Mouse (Mus musculus) embryo, embryonic 9.5 days (tissue): ENCODE results near the gene Csk.

Experiments
- DNase-seq: peaks from one replicate; pipeline ENCODE4 v3.0.0-alpha.2; 2017; ENCODE audit errors: extremely low spot score

Csk gene

GRCm38 (mm10) chr9:57604875-57605274, 48.6 kb downstream of the Csk start:
- no peak for DNase-seq

GRCm38 (mm10) chr9:57602098-57602497, 51.3 kb downstream of the Csk start:
- DNase-seq: no peak

- DNase-seq: no peak
These were observed 52.1 kb downstream of the Csk start for GRCm38 (mm10) chr9:57601353-57601706.

DNA sequence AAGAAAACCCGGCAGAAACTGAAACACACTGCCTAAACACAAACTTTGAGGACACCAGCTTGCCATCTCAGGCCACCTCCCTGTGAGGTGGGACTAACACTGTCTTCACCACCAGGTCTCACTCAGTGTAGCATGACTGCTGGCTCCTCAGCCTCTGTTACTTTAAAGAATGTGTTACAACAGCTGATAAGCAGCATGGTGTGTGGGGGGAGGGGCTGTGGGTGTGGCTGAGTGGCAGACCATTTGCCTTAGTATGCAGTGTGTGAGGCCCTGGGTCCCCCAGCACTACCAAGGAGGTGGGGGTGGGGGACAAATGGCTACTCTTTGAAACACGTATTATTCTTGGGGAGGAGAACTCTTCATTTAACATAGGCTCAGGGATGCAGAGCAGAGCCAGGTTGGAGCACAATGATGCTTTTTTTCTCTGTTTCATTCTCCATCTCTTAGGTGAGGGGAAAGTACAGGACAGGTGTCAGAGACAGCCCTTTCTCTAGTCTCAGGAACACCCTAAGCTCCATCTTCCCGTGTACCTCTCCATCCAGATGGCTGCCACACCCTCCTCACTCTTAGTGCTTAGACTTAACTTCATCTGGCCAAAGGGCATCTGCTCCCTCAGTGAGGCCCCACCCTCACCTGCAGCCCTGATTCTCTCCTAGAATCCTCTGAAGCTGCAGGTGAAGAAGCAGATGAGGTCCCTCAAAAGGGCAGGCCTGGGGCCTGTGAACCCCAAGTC, 52.6 kb downstream of the Csk start:
- peak; percentile 65 for DNase-seq

DNA sequence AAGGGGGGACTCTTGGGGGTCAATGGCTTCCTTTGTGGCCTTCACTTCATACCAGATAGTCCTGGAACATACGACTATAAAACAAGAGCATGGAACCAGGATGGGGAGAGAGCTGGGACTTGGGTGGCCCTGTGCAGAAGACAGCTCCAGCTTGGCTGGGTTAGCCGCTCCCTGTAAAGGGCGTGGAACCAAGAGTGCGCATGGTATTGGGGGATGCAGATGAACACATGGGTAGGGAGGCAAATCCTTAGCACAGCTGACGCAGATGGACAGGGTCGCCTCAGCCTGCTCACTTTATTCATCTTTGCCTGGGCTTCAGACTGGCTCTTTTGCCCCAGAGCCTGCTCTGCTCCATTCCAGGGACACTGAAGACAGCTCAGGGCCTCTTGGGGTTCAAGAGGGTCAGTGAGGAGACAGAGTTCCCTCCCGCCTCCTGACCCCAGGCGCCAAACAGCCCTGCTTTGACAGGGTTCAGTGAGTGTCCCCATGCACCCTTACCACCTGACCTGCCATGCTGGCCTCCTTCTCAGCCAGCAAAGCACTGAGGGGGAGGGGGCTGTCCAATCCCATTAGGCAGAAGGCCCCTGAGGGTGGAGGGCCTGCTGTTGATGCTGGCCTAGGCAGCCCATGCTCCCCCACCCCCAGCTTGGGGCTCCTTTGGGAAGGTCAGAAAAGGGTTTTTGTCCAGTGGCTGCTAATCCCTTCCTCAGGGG, 54.4 kb downstream of the Csk start:
- peak; percentile 39 for DNase-seq

DNA sequence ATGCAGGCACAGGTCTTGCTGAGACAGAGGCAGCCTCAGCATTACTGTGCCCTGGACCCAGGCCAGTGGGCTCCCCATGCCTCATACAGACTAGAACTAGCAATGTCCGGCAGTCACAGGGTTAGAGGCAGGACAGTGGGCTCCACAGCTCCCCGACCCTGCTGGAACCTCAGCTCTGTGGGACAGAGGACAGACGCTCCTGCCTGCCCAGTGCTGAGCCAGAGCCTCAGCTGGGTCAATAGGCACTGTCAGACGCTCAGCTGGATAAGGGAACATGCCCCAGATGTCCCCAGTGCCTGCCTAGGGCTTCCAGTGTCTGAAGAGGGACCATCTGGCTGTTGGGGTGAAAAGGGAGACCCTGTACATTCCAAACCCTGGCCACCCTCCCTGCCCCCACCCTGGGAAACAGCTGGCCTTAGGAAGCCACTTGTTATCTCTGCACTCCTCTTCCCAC, 55.5 kb downstream of the Csk start:
- DNase-seq: no peak

DNA sequence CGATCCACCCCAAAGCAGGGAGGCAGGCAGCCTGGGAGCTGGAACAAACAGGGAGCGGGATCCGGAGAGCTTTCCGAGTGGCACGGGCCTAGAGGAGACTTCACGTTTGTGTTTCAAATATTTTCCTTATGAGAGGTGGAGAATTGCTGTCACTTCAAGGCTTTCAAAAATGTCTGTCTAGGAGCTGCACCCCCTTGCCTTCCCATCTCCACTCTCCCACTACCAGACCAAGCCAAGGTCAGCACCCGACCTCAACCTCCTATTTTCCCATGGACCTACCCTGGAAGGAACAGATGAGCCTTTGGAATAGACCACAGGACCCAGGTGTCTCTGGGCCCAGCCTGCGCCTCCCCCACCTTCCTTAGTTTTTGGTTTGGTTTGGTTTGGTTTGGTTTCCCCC, 56.2 kb downstream of the Csk start:
- no peak for DNase-seq

DNA sequence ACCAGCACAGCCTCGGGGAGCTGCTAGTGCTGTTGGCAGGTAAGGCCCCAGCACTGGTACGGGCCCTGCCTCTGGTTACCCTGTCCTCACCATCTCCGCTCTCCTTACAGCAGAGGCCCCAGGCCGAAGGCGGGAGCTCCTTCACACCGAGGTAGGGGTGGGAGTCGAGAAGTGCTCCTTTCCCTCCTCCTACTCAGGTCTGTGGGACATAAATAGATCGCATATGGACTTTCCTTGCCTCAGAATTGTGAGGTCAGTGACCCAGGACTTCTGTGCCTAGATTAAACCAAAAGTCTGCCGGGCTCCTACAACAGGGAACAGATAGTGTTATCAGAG, 59.3 kb downstream of the Csk start:
- no peak for DNase-seq

DNA sequence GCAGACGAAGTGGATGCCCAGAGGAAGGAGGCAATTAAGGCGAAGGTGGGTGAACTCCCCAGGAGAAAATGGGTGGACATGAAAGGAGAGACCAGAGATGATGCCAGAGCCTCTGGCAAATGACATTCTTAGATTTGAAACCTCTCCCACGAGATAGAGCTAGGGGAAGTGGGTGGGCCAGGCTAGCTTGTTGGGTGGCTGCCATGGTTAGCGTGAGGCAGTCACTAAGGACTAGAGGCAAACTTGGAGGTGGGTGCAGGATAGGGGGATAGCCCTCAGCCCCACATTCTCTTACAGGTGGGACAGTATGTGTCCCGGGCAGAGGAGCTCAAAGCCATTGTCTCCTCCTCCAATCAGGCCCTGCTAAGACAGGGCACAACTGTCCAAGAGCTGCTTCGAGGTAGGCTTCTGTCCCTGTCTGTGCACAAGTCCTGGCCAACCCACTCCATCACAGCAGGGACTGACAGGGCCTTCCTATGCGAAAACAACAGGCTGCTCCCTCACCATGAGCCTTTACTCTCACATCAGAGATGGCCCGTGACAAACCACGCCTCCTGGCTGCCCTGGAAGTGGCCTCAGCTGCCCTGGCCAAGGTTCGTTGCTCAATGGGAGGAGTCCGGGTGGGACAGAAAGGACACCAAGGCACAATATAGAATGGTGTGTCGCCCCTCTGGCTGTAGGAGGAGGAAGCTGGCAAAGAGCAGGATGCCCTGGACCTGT, 59.8 kb downstream of the Csk start:
- DNase-seq: peak; percentile 34

DNA sequence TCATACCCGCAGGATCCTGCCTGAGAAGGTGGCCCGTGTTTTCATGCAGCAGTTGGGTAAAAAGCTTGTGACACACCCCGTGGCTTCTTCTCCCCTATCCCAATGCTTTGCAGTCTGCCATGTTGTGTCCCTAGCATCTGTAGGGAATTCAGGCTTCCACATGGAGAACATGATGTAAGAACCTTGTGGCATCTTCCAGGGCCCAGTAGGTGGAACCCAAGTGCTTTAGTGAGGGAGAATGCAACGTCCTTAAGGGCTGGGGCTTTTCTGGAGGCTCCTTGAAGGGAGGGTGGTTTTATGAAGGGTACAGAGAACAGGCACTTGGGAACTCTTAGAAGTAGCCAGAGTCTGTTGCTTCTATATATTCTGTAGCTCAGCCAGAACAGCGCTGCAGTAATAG, 62.7 kb downstream of the Csk start:
- no peak for DNase-seq

GRCm38 (mm10) chr9:57589224-57590126, 64.0 kb downstream of the Csk start, which contains the start of gene Ulk3:
Gene Ulk3 (plus strand): TSS chr9:57589452.
- peak; percentile 79 for DNase-seq

DNA sequence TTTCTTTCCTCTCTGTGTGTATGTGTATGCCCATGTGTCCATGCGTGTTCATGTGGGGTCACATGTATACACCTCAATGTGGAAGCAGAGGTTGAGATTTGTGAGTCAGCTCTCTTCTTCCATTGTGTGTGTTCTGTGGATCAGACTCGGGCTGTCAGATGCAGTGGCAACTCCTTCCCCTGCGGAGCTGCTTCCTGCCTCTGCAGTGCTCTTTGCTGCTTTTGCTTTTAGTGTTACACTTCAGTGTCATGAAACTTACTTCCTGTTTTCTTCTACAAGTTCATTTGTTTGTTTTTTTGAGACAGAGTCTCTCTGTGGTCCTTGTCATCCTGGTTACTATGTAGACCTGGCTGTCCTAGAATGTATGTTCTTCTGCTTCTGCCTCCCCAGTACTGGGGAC, 68.4 kb downstream of the Csk start:
- no peak for DNase-seq

GRCm38 (mm10) chr9:57577144-57577849, 76.1 kb downstream of the Csk start:
- DNase-seq: no peak
